Mouse (Mus musculus) spleen, adult 2 months (tissue): ENCODE measurements around the gene Mapk14.

Experiments used
- CTCF ChIP-seq: fragments of 200-500 bp; IDR thresholded peaks from 2 replicates; pipeline ENCODE4 v1.5.1; 2011; ENCODE audit warnings: mild to moderate bottlenecking, inconsistent platforms; ENCODE audit not compliant: insufficient read depth, insufficient read length, insufficient replicate concordance; ENCODE audit errors: extremely low read depth
- POLR2A ChIP-seq: fragments of 200-500 bp; IDR thresholded peaks from 2 replicates; pipeline ENCODE4 v1.6.1; 2011; ENCODE audit warnings: low read depth, low read length, inconsistent platforms

DNA sequence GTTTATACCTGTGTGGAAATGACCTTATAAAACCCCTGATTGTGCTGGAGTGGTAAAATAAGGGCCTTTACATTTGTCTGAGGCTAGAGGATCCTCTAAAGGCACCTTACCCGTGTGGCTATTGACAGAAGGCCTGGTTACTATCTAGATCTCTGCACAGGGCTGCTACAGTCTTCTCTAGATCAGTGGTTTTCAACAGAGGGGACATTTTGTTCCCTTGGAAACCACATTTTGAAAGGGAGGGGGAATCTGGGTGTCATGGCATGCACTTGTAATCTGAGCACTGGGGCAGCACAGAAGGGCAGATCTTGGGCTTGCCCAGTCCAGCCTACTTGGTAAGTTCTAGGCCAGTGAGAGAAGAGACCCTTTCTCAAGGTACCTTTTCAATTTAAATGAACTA, 15.6 kb downstream of the Mapk14 start:
- TF ChIP-seq CTCF = no peak
- no peak for TF ChIP-seq POLR2A
